Mouse (Mus musculus): ENCODE results near the gene Smim26. TPM values are rescaled to one million over a fixed set of nuclear protein-coding genes. Genes with fewer than 3 reads are reported as not detected.
A peak's percentile ranks its signal among the peaks of the same experiment; 100 is the strongest.
"Not testable (repeated sequence)": the region's sequence is repeated elsewhere in the genome, so short reads cannot be mapped to it uniquely, and the experiment has no call there.

The Smim26 gene
- total and polyA plus RNA-seq, 2 experiments from 2014 or later, result 19.1 to 72.2 TPM

- H3K4me1 ChIP-seq (ENCODE audit: insufficient read depth, low read length), result peaks cover 5% of the 10 kb centered on the region; the same call in 1 of the 2 replicates
- 93% methylated on average over 3 of the region's 3 CpGs for WGBS
- H3K27me3 ChIP-seq (ENCODE audit: insufficient read depth, low read length), result no peaks in the 10 kb centered on the region
- H3K9ac ChIP-seq (replicated peaks; ENCODE audit: low read length, poor library complexity, severe bottlenecking), result no peak overlapping the region
- H3K4me2 ChIP-seq (ENCODE audit: low read depth, low read length, poor library complexity, severe bottlenecking), result no peak overlapping the region
- no peaks in the 10 kb centered on the region for H3K36me3 ChIP-seq (ENCODE audit: insufficient read depth, low read length)
- no peaks in the 10 kb centered on the region for H3K9me3 ChIP-seq (ENCODE audit: low read length)
- TF ChIP-seq CTCF (IDR thresholded peaks at IDR 0.05), result no peak
- no peak overlapping the region for H3K27ac ChIP-seq (ENCODE audit: low read depth, low read length)
- no peak for ATAC-seq (ENCODE audit: low FRiP score)
- no peak for DNase-seq (ENCODE audit: low spot score)
- no peak overlapping the region for H3K4me3 ChIP-seq (ENCODE audit: low read depth, low read length)
These were observed 39.9 kb upstream of the Smim26 start for GRCm38 (mm10) chr2:144553905-144554304.

DNA sequence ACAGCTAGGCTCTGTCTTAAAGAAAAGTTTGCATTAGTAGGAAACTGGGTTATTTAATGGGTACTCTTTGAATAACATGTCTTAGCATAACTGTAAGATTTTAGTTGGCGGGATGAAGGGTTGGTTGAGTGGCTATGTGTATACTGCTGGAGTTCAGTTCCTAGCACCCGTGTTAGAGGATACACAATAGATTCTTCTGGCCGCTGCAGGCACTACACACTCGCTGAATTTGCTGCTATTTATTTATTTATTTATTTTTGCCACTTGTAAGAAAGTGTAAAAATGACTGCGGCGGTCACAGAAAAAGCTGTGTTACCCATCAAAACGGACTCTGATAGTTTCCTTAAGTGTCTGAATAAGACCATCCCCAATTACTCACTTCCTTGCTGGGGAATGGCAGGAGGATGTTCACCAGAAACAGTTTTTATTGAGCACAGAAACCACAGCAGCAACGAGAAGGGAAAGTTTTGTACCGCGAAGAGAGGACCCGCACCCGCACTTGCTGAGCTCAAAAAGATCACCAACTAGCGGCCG, 38.5 kb upstream of the Smim26 start:
- Histone ChIP-seq H3K27me3 (ENCODE audit: insufficient read depth, low read length) (no peaks in the 10 kb centered on the region), H3K27ac (ENCODE audit: low read depth, low read length) (peak overlapping the region; percentile 52; the same call in 1 of the 2 replicates), H3K9me3 (ENCODE audit: low read length) (no peaks in the 10 kb centered on the region), H3K36me3 (ENCODE audit: insufficient read depth, low read length) (0 out of 2 replicates have a peak, but pooled peaks cover 4% of the 10 kb centered on the region), H3K4me1 (ENCODE audit: insufficient read depth, low read length) (peaks cover 5% of the 10 kb centered on the region; the same call in 1 of the 2 replicates), H3K9ac (replicated peaks; ENCODE audit: low read length, poor library complexity, severe bottlenecking) (peak overlapping the region; percentile 15; the same call in 1 of the 2 replicates), H3K4me3 (ENCODE audit: low read depth, low read length) (peak overlapping the region; percentile 76), H3K4me2 (ENCODE audit: low read depth, low read length, poor library complexity, severe bottlenecking) (peak overlapping the region; percentile 59)
- ATAC-seq (ENCODE audit: low FRiP score), result no peak
- DNase-seq (ENCODE audit: low spot score), result peak; percentile 4
- TF ChIP-seq CTCF (IDR thresholded peaks at IDR 0.05), result peak; percentile 24; the same call in 1 of the 2 replicates
- 3% methylated on average over 14 of the region's 14 CpGs for WGBS

DNA sequence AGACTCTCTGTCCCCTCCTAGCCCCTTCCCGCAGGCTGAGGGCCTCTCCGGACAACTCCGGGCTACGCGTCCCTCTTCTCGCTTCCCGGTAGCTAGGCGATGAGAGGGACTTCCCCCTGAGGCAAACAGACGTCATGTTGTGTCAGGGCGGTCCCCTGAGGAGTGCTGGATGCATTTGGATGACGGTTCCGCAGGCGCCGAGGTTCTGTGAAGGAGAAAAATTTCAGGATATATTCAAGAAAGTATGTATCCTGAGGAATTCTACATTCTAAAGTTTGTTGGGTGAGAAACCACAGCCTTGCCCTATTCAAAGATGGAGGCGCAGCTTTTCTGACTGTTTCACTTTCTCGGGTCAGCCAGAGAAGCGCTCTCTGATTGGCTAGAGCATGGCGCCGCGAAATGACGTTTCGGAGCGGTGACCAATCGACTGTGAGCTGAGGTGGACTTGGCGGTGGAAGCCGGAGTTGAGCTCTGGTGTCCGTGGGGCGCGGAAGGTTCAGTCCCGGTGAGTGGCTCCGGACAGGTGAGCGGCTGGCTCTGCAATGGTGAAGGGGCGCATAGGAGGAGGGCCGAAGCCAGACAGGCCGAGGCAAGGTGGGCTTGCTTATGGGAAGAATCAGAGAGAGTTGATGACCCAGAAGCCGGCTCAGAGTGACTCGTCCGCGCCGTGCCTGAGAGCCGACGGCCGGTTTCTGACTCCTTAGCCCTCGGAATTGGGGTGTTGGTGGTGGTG, 37.9 kb upstream of the Smim26 start, which contains the start of gene Sec23b:
TSS of gene Sec23b (plus strand) at position 410 of the 733 bp plus-strand sequence.
- Histone ChIP-seq H3K9me3 (ENCODE audit: low read length) (no peaks in the 10 kb centered on the region), H3K4me3 (ENCODE audit: low read depth, low read length) (peak within 1 kb of the TSS; percentile 76), H3K9ac (replicated peaks; ENCODE audit: low read length, poor library complexity, severe bottlenecking) (peak within 1 kb of the TSS; percentile 71), H3K4me1 (ENCODE audit: insufficient read depth, low read length) (peaks cover 5% of the 10 kb centered on the region; the same call in 1 of the 2 replicates), H3K27ac (ENCODE audit: low read depth, low read length) (peak within 1 kb of the TSS; percentile 52; the same call in 1 of the 2 replicates), H3K36me3 (ENCODE audit: insufficient read depth, low read length) (0 out of 2 replicates have a peak, but pooled peaks cover 4% of the 10 kb centered on the region), H3K27me3 (ENCODE audit: insufficient read depth, low read length) (no peaks in the 10 kb centered on the region), H3K4me2 (ENCODE audit: low read depth, low read length, poor library complexity, severe bottlenecking) (peak within 1 kb of the TSS; percentile 59)
- WGBS, result under 1% methylated on average over 44 of the region's 44 CpGs
- DNase-seq (ENCODE audit: low spot score), result peak; percentile 97
- no peak; the same call in none of the 2 replicates for TF ChIP-seq CTCF (IDR thresholded peaks at IDR 0.05)
- ATAC-seq (ENCODE audit: low FRiP score), result peak; percentile 98

DNA sequence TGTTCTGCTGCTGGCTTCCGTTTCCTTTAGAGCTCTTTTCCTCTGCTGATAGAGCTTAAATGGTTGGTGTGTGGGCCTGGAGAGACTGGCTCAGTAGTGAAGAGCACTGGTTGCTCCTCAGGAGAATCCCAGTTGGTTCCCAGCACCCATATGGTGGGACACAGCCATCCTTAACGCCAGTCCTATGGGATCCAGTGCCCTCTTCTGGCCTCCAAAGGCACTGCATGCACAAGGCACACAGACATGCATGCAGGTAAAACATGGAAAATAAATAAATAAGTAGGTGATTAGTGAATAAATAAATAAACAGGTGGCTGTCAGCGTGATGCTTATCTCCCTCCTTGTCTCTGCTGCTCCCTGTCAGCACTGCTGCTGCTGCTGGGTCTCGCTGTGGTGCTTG, 5.1 kb upstream of the Smim26 start:
- 83% methylated on average over 4 of the region's 4 CpGs for WGBS
- Histone ChIP-seq H3K27me3 (ENCODE audit: insufficient read depth, low read length) (no peaks in the 10 kb centered on the region), H3K4me1 (ENCODE audit: insufficient read depth, low read length) (no peaks in the 10 kb centered on the region), H3K4me3 (ENCODE audit: low read depth, low read length) (no peak overlapping the region), H3K4me2 (ENCODE audit: low read depth, low read length, poor library complexity, severe bottlenecking) (no peak overlapping the region), H3K9me3 (ENCODE audit: low read length) (no peaks in the 10 kb centered on the region), H3K27ac (ENCODE audit: low read depth, low read length) (no peak overlapping the region), H3K9ac (replicated peaks; ENCODE audit: low read length, poor library complexity, severe bottlenecking) (no peak overlapping the region), H3K36me3 (ENCODE audit: insufficient read depth, low read length) (peaks cover 50% of the 10 kb centered on the region)
- no peak for DNase-seq (ENCODE audit: low spot score)
- no peak for ATAC-seq (ENCODE audit: low FRiP score)
- TF ChIP-seq CTCF (IDR thresholded peaks at IDR 0.05), result peak; percentile 49

GRCm38 (mm10) chr2:144593036-144593435, 818 bp upstream of the Smim26 start:
- ATAC-seq (ENCODE audit: low FRiP score); H3K4me3 ChIP-seq (ENCODE audit: low read depth, low read length); H3K4me2 ChIP-seq (ENCODE audit: low read depth, low read length, poor library complexity, severe bottlenecking); H3K9ac ChIP-seq (replicated peaks; ENCODE audit: low read length, poor library complexity, severe bottlenecking); H3K9me3 ChIP-seq (ENCODE audit: low read length); H3K27me3 ChIP-seq (ENCODE audit: insufficient read depth, low read length); DNase-seq (ENCODE audit: low spot score); H3K27ac ChIP-seq (ENCODE audit: low read depth, low read length); H3K4me1 ChIP-seq (ENCODE audit: insufficient read depth, low read length): not testable (repeated sequence)
- TF ChIP-seq CTCF (IDR thresholded peaks at IDR 0.05), result peak; percentile 28; the same call in 1 of the 2 replicates
- peaks cover 16% of the 10 kb centered on the region for H3K36me3 ChIP-seq (ENCODE audit: insufficient read depth, low read length)
- WGBS, result 69% methylated on average over 8 of the region's 8 CpGs

- no peak for TF ChIP-seq CTCF (IDR thresholded peaks at IDR 0.05)
- Histone ChIP-seq H3K4me3 (ENCODE audit: low read depth, low read length) (no peak overlapping the region), H3K27me3 (ENCODE audit: insufficient read depth, low read length) (no peaks in the 10 kb centered on the region), H3K9ac (replicated peaks; ENCODE audit: low read length, poor library complexity, severe bottlenecking) (no peak overlapping the region), H3K4me2 (ENCODE audit: low read depth, low read length, poor library complexity, severe bottlenecking) (no peak overlapping the region), H3K36me3 (ENCODE audit: insufficient read depth, low read length) (no peaks in the 10 kb centered on the region), H3K4me1 (ENCODE audit: insufficient read depth, low read length) (no peaks in the 10 kb centered on the region; the same call in 1 of the 2 replicates), H3K27ac (ENCODE audit: low read depth, low read length) (no peak overlapping the region), H3K9me3 (ENCODE audit: low read length) (no peaks in the 10 kb centered on the region)
- DNase-seq (ENCODE audit: low spot score) (no peak), ATAC-seq (ENCODE audit: low FRiP score) (no peak)
- 79% methylated on average over 2 of the region's 2 CpGs for WGBS
These were observed 4.2 kb downstream of the Smim26 start for GRCm38 (mm10) chr2:144598006-144598405.
